Mouse (Mus musculus) myocyte (in vitro differentiated cells): ENCODE results near the gene Msi1.

Source experiments
- E2F4 ChIP-seq: IDR thresholded peaks from one replicate; pipeline ENCODE4 v1.6.1; 2011; ENCODE audit warnings: mild to moderate bottlenecking, control low read depth, moderate library complexity; ENCODE audit not compliant: insufficient read depth
- MAX ChIP-seq: IDR thresholded peaks from one replicate; pipeline ENCODE4 v1.6.1; 2011; ENCODE audit warnings: low read depth, mild to moderate bottlenecking, control low read depth
- POLR2A ChIP-seq: IDR thresholded peaks from one replicate; pipeline ENCODE4 v1.6.1; 2011; ENCODE audit warnings: low read depth, mild to moderate bottlenecking, control low read depth, moderate library complexity; ENCODE audit not compliant: insufficient read length
- POLR2AphosphoS2 ChIP-seq: IDR thresholded peaks from one replicate; pipeline ENCODE4 v1.6.1; 2011; ENCODE audit warnings: low read depth, control low read depth; ENCODE audit not compliant: insufficient read length

DNA sequence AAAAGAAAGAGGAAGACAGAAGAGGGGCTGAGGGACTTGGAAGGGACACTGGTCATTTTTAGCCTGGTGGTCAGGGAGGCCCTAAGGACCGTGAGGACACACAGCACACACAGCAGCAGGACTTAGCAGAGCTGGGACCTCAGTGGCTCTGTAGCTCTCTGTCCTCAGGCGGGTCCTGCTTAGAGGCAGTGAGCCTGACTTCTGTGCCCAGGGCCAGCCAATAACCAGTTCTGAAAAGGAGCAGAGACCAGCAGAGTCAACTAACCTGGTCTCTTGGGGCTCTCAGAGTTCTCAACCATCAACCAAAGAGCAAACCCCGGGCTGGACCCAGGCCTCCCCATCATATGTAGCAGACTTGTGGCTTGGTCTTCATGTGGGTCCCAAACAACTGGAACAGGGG is 19.8 kb downstream of the Msi1 start:
- TF ChIP-seq POLR2A: no peak
- no peak for TF ChIP-seq MAX
- TF ChIP-seq E2F4: no peak
- TF ChIP-seq POLR2AphosphoS2: no peak
